Mouse (Mus musculus) hindbrain, postnatal 0 days (tissue): ENCODE measurements around the gene Gria2. TPM values are rescaled to one million over a fixed set of nuclear protein-coding genes. Genes with fewer than 3 reads are reported as not detected.

Experiments used
- ATAC-seq: fragments of 200-750 bp; cut with Nextera tagmentation; 2 replicates; pipeline ENCODE4 v1.8.0; 2017; ENCODE audit warnings: mild to moderate bottlenecking, moderate TSS enrichment, moderate library complexity
- DNase-seq: peaks from one replicate; pipeline ENCODE4 v3.0.0-alpha.2; 2015; ENCODE audit warnings: low spot score
- H3K27ac ChIP-seq: fragments of 300-500 bp; sonication (generic); 2 replicates; pipeline ENCODE4 v1.5.1; 2014; ENCODE audit warnings: mild to moderate bottlenecking
- H3K27me3 ChIP-seq: fragments of 300-500 bp; sonication (generic); 2 replicates; pipeline ENCODE4 v1.6.1; 2014; ENCODE audit warnings: low read length, mixed read lengths; ENCODE audit not compliant: insufficient read depth
- H3K36me3 ChIP-seq: fragments of 300-500 bp; sonication (generic); 2 replicates; pipeline ENCODE4 v1.6.1; 2014; ENCODE audit warnings: low read length, mixed read lengths; ENCODE audit not compliant: insufficient read depth
- H3K4me1 ChIP-seq: fragments of 300-500 bp; sonication (generic); 2 replicates; pipeline ENCODE4 v1.6.1; 2014; ENCODE audit warnings: antibody characterized with exemption, low read length, mixed read lengths; ENCODE audit not compliant: insufficient read depth
- H3K4me2 ChIP-seq: fragments of 300-500 bp; sonication (generic); 2 replicates; pipeline ENCODE4 v1.6.1; 2014; ENCODE audit warnings: low read depth, mild to moderate bottlenecking, low read length, moderate library complexity, mixed read lengths
- H3K4me3 ChIP-seq: fragments of 300-500 bp; sonication (generic); 2 replicates; pipeline ENCODE4 v1.5.1; 2014; ENCODE audit warnings: low read length
- H3K9ac ChIP-seq: fragments of 300-500 bp; sonication (generic); replicated peaks from 2 replicates; pipeline ENCODE4 v1.6.1; 2014; ENCODE audit warnings: mild to moderate bottlenecking, low read length, moderate library complexity, mixed read lengths
- H3K9me3 ChIP-seq: fragments of 300-500 bp; sonication (generic); 2 replicates; pipeline ENCODE4 v1.6.1; 2016; ENCODE audit warnings: low read length, mixed read lengths
- CTCF ChIP-seq: IDR thresholded peaks from 2 replicates; pipeline ENCODE4 v1.5.1; 2016; ENCODE audit warnings: antibody characterized with exemption, control low read depth, low read depth
- WGBS: fragments of 180-500 bp; shearing (Covaris S2); extraction: QIAGEN DNeasy Blood & Tissue Kit; methylation state at CpG from one replicate; pipeline ENCODE4 v1.1.7; 2014; 5-methylcytosine and 5-hydroxymethylcytosine counted together
- polyA plus RNA-seq: library from polyadenylated mRNA; unstranded; fragments of >200 nt; fragmentation: Nextera tagmentation; extraction: Ambion mirVana; gene quantifications from 2 replicates; pipeline ENCODE4 v1.2.1, GENCODE M21; 2015
- total RNA-seq: library from RNA; depleted of rRNA; stranded (reverse); fragments of >200 nt; gene quantifications from 2 replicates; pipeline ENCODE4 v1.2.3, GENCODE M21; 2014

Gria2 gene
- total and polyA plus RNA-seq, 2 experiments from 2014 or later = 132 to 149 TPM

DNA sequence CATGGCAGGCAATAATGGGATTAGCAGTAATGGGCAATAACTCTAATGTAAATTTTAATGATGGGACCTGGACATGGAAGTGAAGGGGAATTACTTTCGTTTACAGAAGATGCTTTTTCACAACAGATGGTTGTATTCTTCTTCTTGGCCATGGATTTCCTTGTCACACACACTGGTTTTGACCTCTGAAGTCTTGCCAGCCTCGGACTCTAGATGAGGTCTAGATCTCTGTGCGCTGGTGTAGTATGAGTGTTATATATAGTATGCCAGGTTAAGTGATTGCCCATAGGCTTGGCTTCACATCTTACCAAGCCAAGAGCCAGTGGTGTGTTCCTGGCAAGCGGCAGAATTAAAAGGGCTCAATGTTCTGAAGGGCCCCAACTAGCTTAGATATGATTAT lies 43.7 kb downstream of the Gria2 start:
- no peak overlapping the region for H3K4me2 ChIP-seq
- TF ChIP-seq CTCF = no peak
- no peaks in the 10 kb centered on the region for H3K27me3 ChIP-seq
- H3K9ac ChIP-seq = no peak overlapping the region
- no peak overlapping the region for H3K4me3 ChIP-seq
- no peaks in the 10 kb centered on the region for H3K36me3 ChIP-seq
- H3K9me3 ChIP-seq = no peaks in the 10 kb centered on the region
- H3K27ac ChIP-seq = no peak overlapping the region
- H3K4me1 ChIP-seq = no peaks in the 10 kb centered on the region
- WGBS = 87% methylated on average over 4 of the region's 4 CpGs
- ATAC-seq (no peak), DNase-seq (no peak)

DNA sequence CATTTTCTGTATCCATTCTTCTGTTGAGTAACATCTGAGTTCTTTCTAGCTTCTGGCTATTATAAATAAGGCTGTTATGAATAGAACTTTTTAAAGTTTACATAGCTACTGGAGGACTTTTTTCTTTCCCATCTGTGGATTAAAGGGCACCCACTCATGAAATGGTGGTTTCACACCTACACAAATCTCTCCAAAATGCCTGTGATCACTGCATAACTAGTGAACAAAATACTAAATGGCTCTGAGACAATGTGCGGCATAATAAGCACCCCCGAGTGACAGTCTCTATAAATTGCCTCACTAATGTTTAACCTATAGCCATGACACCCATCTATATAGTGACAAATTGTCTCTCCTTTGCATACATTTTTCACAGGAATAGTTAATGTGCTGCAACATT lies 44.3 kb downstream of the Gria2 start:
- no peak overlapping the region for H3K27ac ChIP-seq
- H3K4me3 ChIP-seq = no peak overlapping the region
- H3K36me3 ChIP-seq = no peaks in the 10 kb centered on the region
- no peaks in the 10 kb centered on the region for H3K27me3 ChIP-seq
- WGBS = 77% methylated on average over 2 of the region's 2 CpGs
- TF ChIP-seq CTCF = no peak
- H3K9ac ChIP-seq = no peak overlapping the region
- ATAC-seq = no peak
- H3K4me1 ChIP-seq = no peaks in the 10 kb centered on the region
- no peak overlapping the region for H3K4me2 ChIP-seq
- DNase-seq = no peak
- H3K9me3 ChIP-seq = no peaks in the 10 kb centered on the region

DNA sequence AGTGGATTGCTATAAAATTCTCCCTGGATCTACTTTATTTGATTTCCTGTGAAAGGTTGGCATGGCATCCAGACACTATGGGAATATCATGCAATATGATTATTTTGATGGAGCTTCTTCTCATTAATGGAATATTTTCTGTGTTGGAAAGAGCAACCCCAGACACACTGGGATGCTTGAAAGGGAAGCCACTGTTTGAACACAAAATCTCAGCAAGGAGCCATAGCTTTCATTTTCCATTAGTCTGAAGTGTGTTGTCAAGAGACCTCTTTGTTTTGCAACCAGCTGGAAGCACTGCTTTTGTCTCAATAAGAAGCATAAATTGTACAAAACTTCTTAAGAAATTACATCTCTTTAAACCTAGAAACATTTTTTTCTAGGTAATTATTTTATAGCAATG lies 51.8 kb downstream of the Gria2 start:
- H3K4me2 ChIP-seq = no peak overlapping the region
- no peaks in the 10 kb centered on the region for H3K36me3 ChIP-seq
- no peaks in the 10 kb centered on the region for H3K4me1 ChIP-seq
- no peak for TF ChIP-seq CTCF
- H3K27ac ChIP-seq = no peak overlapping the region
- DNase-seq = no peak
- H3K9ac ChIP-seq = no peak overlapping the region
- ATAC-seq = no peak
- no peaks in the 10 kb centered on the region for H3K9me3 ChIP-seq
- no peak overlapping the region for H3K4me3 ChIP-seq
- H3K27me3 ChIP-seq = no peaks in the 10 kb centered on the region

DNA sequence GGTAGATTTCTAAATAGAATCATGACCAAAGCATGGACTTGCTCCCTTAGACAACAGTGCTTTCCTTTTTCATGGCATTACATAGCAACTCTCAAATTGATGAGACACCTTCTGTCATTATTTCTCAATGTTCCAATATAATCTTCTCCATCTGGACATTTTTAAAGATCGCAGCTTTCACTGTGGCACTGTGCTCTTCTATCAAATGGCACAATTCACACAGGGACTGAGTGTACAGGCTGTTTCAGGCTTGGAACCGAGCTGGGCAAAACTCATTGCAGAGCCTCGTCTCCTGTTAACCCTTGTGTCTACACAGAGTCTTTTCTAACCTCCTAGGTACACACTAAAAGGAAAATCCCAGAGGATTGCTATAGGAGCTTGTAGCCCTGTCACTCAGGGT lies 77.4 kb downstream of the Gria2 start:
- no peak for ATAC-seq
- WGBS = 54% methylated on average over 3 of the region's 3 CpGs

DNA sequence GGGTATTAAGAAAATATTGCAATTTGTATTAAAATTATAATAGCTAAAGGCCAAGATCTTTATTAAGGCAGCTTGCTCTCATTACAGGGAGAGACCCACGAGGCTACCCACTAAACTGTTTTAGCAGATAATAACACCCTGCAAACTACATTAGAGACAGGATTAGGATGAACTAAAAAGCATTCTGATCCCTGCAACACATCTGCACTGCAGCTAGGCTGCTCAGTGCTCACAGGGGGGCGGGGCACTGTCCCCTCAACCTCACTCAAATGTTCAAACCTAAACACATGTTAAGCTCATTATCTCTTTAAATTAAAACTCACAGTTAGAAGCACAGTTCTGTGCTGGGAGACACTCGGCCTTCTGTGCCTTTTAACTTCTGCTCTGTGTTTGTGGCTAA lies 89.5 kb downstream of the Gria2 start:
- Histone ChIP-seq H3K27ac (no peak overlapping the region), H3K9me3 (no peaks in the 10 kb centered on the region), H3K4me3 (no peak overlapping the region), H3K4me2 (no peak overlapping the region), H3K36me3 (peaks cover 8% of the 10 kb centered on the region; the same call in 1 of the 2 replicates), H3K9ac (no peak overlapping the region), H3K4me1 (no peaks in the 10 kb centered on the region), H3K27me3 (no peaks in the 10 kb centered on the region)
- ATAC-seq (peak; percentile 63), DNase-seq (no peak)
- no peak for TF ChIP-seq CTCF
- WGBS = 49% methylated on average over 3 of the region's 3 CpGs

More for the DNA sequence above, 77.4 kb downstream of the Gria2 start:
- Histone ChIP-seq H3K4me2 (no peak overlapping the region), H3K4me3 (no peak overlapping the region), H3K9ac (no peak overlapping the region), H3K27ac (no peak overlapping the region), H3K9me3 (no peaks in the 10 kb centered on the region), H3K36me3 (no peaks in the 10 kb centered on the region), H3K27me3 (no peaks in the 10 kb centered on the region), H3K4me1 (no peaks in the 10 kb centered on the region)
- TF ChIP-seq CTCF = no peak
- DNase-seq = no peak

DNA sequence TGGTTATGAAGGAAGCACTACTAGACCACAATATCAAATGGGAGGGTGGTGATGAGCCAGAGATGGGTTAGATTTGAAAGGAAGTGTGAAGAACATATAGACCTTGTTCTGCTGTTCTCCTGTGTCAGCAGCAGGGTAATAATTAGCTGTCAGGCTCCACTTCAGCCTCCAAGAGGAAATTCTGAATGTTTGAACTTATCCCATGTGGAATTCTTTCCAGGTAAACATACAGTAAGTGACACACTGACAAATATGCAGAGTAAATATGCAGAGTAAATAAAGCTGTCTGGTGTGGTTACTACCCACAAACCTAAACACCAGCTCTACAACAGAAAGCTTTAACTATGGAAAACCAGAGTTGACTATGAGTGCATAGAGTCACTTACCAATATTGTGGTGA lies 93.6 kb downstream of the Gria2 start:
- DNase-seq (no peak), ATAC-seq (no peak)
- Histone ChIP-seq H3K36me3 (peaks cover 22% of the 10 kb centered on the region; the same call in 1 of the 2 replicates), H3K4me2 (no peak overlapping the region), H3K9me3 (no peaks in the 10 kb centered on the region), H3K4me3 (no peak overlapping the region), H3K27ac (no peak overlapping the region), H3K4me1 (no peaks in the 10 kb centered on the region), H3K9ac (no peak overlapping the region), H3K27me3 (no peaks in the 10 kb centered on the region)
- no peak for TF ChIP-seq CTCF

DNA sequence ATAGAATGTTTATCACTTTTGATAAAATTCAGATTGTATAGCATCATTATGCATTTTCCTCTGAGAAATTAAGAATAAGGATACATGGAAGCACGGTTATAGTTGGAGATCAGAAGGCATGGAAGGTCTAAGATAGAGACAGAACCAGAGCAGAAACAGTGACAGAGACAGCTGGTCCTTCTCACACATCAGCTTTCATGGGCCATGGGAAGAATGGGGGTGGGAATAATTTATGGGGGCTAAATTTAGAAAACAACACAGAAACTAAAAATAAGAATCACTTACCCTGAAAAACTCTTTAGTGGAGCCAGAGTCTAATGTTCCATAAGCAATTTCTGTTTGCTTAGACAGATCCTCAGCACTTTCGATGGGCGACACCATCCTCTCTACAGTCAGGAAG lies 100.5 kb downstream of the Gria2 start:
- H3K4me3 ChIP-seq = no peak overlapping the region
- TF ChIP-seq CTCF = no peak
- DNase-seq (no peak), ATAC-seq (no peak)
- no peak overlapping the region for H3K9ac ChIP-seq
- H3K4me2 ChIP-seq = no peak overlapping the region
- no peak overlapping the region for H3K27ac ChIP-seq
- 96% methylated on average over 3 of the region's 3 CpGs for WGBS
- no peaks in the 10 kb centered on the region for H3K9me3 ChIP-seq
- peaks cover 10% of the 10 kb centered on the region; the same call in 1 of the 2 replicates for H3K36me3 ChIP-seq
- no peaks in the 10 kb centered on the region for H3K4me1 ChIP-seq
- H3K27me3 ChIP-seq = no peaks in the 10 kb centered on the region
